Mouse (Mus musculus): Measurements from ENCODE around the gene Bmpr2. TPM values are rescaled to one million over a fixed set of nuclear protein-coding genes. Genes with fewer than 3 reads are reported as not detected.

The Bmpr2 gene
- total RNA-seq, 2 experiments from 2014 or later, result 96.2 to 101 TPM

DNA sequence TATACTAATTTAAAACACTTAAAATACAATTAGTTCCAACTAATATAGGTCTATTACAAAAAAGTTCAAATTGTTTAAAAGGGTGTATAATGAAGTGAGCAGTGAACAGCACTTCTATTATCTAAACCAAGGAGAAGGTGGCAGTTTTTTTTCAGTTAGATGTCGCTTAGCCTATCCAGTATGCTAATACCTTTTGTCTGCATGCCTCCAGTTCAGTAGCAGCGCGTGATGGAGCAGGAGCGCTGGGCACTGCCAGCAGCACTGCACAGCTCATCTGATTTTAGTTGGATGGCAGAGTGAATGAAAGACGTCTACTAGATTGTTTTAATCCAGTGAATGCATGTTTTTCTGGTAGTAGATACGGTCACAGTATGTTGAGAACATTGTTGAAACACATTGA is 25.8 kb downstream of the Bmpr2 start:
- intact Hi-C loops (cut with DNase I), result no loop called here
- no peak for DNase-seq (ENCODE audit: low spot score in 2 of 2)

DNA sequence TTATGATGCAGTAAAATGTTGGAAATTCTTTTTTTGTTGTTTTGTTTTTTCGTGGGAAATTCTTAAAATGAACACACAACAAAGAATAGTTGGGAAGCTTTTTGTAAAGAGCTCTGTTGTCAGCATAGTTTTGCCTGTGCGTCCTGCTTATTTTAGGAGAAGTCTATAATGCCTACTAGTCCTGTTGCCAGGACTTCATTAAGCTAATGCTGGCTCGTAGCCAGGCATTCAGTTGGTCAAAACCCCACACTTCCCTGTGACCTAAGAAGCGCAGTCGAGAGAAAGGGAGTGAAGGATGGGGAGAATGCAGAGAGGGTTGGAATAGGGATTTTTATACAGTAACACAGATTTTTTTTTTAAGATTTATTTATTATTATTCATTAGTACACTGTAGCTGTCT is 26.5 kb downstream of the Bmpr2 start:
- intact Hi-C loops (cut with DNase I), result no loop called here
- DNase-seq (ENCODE audit: low spot score in 2 of 2), result no peak

DNA sequence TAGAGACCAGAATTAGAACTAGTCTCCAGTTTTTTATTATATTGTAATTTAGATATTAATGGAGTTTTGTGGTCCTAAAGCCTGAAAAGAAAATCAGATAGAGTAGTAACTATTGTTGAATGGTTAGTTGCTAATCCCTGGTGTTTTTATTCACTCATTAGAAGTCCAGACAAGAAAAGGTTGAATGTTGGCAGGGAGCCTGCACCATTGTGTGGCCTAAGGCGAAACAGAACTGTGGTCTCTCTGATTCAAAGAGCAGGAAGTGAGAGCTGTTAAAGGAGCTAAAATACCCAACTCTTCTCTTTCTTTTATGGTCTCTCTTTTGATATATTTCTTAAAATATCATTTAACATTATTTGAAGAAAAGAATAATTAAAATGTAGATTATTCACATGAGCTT is 32.1 kb downstream of the Bmpr2 start:
- peak; percentile 20 to 50 for DNase-seq (ENCODE audit: low spot score in 2 of 2)

DNA sequence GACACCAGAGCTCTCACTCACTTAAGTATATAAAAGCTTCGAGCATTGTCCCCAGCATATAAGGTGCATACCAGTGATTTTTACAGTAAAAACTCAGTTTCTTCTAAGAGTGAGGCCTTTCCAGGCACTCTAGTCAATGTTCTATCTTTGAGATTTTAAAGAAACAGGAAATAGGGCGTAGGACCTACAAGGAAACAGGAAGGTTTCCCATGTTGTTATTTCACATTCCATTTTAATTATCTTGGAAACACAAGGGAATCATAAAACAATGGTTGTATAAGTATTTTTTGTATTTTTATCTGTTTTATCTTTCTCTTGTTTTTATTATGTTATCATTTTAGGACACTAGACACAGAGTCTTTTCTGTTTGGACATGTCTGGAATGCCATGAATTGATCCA is 34.7 kb downstream of the Bmpr2 start:
- intact Hi-C loops (cut with DNase I), result no loop called here
- no peak for DNase-seq (ENCODE audit: low spot score in 2 of 2)

More for the DNA sequence above, 32.1 kb downstream of the Bmpr2 start:
- intact Hi-C loops (cut with DNase I), result no loop called here

DNA sequence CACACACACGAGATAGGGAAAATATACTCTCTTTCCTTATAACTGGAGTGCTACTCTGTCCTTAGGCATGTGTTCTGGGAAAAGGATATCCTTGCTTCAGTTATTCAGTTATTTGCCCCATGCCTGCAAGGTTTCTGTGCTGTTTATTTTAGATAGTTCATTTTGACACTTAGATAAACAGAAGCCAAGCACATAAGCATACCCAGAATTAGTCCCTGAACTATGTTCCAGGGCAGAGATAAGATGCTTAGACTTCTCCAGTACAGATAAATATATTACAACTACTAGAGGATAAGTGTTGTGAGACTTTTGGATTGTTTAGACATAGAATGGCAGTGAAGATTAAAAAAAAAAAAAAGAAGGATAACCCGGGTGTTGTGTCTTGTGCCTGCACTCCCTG is 41.2 kb downstream of the Bmpr2 start:
- intact Hi-C loops (cut with DNase I), result no loop called here
- DNase-seq (ENCODE audit: low spot score in 2 of 2), result no peak

DNA sequence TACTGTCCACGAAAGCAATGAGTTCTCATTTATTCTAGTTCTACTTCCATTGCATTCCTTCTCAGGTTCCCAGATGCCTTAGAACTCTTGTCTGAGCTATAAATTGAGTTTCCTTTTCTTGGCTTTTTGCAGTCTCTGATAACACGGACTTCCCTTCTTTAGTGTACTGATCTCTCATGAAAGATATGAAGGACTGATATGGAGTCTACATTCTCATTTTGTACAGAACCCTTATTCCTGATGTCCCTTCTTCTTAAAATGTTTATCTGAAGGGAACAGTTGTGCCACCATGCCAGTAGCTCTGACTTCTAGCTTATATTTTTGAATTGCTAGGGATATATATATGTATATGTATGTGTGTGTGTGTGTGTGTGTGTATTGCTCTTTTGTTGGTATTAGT is 46.7 kb downstream of the Bmpr2 start:
- intact Hi-C loops (cut with DNase I), result no loop called here
- no peak for DNase-seq (ENCODE audit: low spot score in 2 of 2)

DNA sequence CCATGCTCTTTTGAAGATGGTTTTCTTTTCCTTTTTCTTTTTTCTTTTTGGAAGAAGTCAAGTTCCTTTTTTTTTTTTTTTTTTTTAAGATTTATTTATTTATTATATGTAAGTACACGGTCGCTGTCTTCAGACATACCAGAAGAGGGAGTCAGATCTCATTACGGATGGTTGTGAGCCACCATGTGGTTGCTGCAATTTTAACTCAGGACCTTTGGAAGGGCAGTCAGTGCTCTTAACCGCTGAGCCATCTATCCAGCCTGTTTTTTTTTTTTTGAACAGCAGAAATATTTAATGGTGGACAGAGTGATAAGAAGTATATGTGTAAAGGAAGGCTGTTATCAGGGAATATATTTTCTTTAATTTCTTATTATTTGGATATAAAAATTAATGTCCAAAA is 49.6 kb downstream of the Bmpr2 start:
- DNase-seq (ENCODE audit: low spot score in 2 of 2), result no peak
- intact Hi-C loops (cut with DNase I), result no loop called here

DNA sequence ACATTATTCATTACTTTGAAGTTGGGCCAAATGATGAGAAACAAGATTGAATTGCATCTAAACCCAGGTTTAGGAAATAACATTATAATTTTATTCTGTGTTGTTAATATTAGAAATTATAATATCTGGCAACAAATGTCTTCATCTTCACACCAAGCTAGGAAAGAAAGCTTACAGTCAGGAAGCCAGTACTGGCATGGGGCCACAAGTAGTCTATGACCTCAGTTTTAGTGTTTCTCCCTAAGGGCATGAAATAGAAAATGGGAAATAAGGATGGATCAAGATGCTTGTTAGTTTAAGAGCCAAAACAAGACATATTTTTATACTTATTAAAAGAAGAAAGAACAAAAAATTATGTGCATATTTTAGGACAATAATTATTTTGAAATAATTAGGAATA is 62.2 kb downstream of the Bmpr2 start:
- no peak for DNase-seq (ENCODE audit: low spot score in 2 of 2)
- intact Hi-C loops (cut with DNase I), result loop anchor here (5.0 kb wide), 1 partner anchor 63 kb away; the partner anchor contains the start of gene Bmpr2

DNA sequence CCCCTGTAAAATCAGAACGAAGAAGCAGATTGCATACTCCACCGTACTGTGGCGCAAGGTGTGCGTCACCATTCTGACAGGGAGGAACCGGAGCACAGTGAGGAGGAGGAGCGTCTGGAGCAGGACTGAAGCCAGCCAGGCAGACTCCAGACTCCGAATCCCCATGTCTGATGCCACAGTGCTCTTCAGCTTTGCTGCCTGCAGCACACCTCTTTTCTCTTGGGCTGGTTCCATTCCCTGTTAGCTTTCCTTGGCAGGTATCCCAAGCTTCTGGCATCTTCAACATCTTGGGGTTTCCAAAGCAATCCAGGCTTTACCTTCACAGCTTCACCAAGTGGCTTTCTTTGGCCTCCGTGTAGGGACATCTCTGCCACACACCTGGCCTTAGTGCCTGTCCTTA is 63.4 kb downstream of the Bmpr2 start:
- intact Hi-C loops (cut with DNase I), result loop anchor here (5.0 kb wide), 1 partner anchor 64 kb away; the partner anchor contains the start of gene Bmpr2
- peak; percentile 23 to 82 for DNase-seq (ENCODE audit: low spot score in 2 of 2)

DNA sequence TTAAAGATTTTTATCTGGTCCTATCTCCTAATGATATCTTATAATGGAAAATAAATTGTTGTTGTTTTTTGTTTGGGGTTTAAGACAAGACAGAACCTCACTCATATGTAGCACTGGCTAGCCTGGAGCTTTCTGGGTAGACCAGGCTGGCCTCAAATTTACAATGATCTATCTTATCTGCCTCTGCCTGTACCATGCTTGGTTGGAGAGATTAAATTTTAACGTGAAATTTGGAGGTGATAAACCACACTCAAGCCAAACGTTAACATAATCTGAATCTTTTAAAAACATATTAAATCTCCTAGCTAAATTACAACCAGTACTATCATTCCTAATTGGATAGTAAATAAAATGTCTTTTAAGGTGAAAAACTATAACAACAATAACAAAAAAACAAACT is 66.2 kb downstream of the Bmpr2 start:
- no peak for DNase-seq (ENCODE audit: low spot score in 2 of 2)
- intact Hi-C loops (cut with DNase I), result loop anchor here (5.0 kb wide), 1 partner anchor 67 kb away; the partner anchor contains the start of gene Bmpr2

DNA sequence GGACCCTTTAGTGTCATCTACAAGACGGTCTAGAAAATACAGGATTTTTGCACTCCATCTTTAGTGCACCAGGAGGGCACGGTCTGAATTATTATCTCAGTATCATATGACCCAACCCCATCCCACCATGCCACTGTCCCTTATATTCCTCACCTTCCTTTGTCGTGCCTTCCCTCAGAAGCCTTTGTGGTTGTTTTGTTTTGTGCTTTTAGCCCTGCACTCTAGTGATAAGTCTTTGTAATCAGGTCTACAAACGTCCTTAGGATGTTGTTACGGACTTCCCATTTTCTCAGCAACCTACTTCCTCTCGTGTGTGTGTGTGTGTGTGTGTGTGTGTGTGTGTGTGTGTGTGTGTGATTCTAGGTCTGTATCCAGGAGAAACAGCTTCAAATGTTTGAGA is 67.0 kb downstream of the Bmpr2 start:
- DNase-seq (ENCODE audit: low spot score in 2 of 2), result no peak
- intact Hi-C loops (cut with DNase I), result no loop called here

DNA sequence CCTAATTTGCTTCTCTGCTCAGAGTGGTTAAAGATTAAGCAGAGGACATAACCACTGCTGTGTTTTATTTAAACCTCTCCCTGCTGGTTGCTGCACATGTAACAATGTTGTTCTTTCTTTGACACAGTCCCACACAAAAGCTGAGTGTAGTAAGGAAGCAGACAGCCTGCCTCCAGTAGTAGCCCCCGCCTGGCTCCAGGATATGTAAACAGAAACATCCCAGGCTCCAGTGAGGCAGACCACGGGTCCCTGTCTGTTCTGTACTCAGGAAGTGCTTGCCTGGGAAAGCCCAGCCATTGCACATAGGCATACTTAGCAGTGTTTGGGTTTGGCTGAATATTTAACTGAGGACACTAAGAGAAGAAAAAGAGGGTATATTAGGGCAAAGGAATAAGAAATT is 70.5 kb downstream of the Bmpr2 start:
- intact Hi-C loops (cut with DNase I), result no loop called here

DNA sequence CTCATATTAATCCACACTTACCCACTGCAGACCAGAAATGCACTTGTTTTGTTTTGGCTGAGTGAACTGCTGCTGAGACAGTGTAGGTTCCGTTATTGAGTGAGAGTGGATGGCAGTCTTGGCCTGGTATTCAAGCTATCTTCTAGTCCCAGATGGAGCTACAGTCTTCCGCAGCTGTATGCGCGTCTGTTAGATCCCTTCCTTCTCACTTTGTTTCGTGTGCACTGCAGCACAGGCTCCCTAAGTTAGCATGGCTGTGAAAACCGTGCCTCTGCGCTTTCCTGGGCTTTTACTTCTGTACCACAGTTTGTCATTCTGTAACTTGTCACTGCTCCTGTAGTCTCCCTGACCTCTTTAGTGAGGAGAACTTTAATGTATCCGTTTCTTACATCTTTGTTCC is 85.1 kb downstream of the Bmpr2 start:
- intact Hi-C loops (cut with DNase I), result loop anchor here (10.0 kb wide), 1 partner anchor 154 kb away; no protein-coding TSS in a partner anchor
- peak; percentile 10 to 18 for DNase-seq (ENCODE audit: low spot score in 2 of 2)

More for the DNA sequence above, 70.5 kb downstream of the Bmpr2 start:
- DNase-seq (ENCODE audit: low spot score in 2 of 2), result peak; percentile 21 to 64

DNA sequence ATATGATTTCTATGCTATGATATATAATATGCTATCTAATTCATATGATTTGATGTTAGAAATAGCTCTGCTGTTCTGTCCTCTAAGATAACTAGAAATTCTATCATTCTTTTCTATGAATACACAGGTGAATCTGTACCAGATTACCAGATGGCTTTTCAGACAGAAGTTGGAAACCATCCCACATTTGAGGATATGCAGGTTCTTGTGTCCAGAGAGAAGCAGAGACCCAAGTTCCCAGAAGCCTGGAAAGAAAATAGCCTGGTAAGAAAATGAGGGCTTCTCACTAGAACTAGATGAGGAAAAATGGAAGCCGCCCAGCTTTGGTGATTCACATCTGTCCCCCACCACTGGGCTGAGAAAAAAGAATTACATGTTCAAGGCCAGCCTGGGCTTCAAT is 95.8 kb downstream of the Bmpr2 start:
- intact Hi-C loops (cut with DNase I), result no loop called here
- no peak for DNase-seq (ENCODE audit: low spot score in 2 of 2)

DNA sequence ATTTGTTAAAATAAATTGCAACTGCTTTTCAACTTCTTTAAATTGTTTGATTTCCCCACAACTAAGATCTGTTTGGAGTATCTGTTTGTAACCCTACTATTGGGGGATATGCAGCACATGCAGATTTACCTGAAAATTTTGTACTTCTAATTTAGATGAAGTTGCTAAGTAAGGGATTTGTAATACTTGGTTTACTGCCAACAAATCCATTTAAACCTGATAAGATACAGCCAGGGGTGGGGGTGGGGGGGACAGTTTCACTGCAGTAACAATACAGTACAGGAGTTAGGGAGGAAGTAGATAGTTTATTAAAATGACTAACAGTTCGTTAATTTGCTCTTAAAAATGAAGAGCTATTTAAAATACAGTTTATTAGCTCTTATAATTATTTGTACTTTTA is 98.9 kb downstream of the Bmpr2 start:
- intact Hi-C loops (cut with DNase I), result no loop called here
- no peak for DNase-seq (ENCODE audit: low spot score in 2 of 2)

DNA sequence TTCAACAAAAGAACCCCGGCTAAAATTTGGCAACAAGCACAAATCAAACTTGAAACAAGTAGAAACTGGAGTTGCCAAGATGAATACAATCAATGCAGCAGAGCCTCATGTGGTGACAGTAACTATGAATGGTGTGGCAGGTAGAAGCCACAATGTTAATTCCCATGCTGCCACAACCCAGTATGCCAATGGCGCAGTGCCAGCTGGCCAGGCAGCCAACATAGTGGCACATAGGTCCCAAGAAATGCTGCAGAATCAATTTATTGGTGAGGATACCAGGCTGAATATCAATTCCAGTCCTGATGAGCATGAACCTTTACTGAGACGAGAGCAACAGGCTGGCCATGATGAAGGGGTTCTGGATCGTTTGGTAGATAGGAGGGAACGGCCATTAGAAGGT is 104.8 kb downstream of the Bmpr2 start:
- intact Hi-C loops (cut with DNase I), result no loop called here
- no peak for DNase-seq (ENCODE audit: low spot score in 2 of 2)

DNA sequence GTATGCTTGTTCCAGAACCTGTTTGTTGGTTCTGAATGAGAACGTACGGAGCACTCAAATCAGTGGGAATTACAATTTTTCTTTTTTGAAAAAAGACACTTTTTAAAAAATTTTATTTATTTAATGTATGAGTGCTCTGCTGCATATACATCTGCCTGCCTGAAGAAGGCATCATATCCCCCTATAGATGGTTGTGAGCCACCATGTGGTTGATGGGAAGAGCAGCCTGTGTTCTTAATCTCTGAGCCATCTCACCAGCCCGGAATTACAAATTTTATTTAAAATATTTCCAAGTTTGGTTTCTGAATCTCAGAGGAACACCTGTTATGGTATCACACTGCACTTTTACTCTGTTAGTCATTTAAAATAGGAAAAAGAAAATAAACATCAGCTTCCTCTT is 110.8 kb downstream of the Bmpr2 start:
- no peak for DNase-seq (ENCODE audit: low spot score in 2 of 2)
- intact Hi-C loops (cut with DNase I), result loop anchor here (10.0 kb wide), 1 partner anchor 109 kb away; the partner anchor contains the start of gene Bmpr2

DNA sequence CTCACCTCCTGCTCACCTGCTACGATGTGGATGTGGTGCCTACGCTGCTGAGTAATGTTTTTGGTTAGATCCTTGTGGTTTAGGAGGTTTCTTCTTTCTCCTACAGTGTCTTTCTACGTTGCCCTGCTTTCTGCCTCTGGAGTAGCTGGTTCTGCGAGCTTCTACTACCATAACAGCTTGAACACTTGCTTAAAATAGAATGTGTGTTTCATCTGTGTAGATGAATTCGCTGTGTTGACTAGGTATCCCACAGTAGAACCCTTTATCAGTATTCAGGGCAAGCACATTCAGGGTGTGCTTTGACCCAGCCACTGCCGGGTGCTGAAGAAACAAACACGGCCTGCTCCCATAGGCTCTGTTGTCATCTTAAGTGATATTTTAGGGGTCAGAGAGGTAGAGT is 114.9 kb downstream of the Bmpr2 start:
- DNase-seq (ENCODE audit: low spot score in 2 of 2), result peak in 1 of 2 experiments; percentile 13
- intact Hi-C loops (cut with DNase I), result loop anchor here (10.0 kb wide), 1 partner anchor 113 kb away; the partner anchor contains the start of gene Bmpr2

DNA sequence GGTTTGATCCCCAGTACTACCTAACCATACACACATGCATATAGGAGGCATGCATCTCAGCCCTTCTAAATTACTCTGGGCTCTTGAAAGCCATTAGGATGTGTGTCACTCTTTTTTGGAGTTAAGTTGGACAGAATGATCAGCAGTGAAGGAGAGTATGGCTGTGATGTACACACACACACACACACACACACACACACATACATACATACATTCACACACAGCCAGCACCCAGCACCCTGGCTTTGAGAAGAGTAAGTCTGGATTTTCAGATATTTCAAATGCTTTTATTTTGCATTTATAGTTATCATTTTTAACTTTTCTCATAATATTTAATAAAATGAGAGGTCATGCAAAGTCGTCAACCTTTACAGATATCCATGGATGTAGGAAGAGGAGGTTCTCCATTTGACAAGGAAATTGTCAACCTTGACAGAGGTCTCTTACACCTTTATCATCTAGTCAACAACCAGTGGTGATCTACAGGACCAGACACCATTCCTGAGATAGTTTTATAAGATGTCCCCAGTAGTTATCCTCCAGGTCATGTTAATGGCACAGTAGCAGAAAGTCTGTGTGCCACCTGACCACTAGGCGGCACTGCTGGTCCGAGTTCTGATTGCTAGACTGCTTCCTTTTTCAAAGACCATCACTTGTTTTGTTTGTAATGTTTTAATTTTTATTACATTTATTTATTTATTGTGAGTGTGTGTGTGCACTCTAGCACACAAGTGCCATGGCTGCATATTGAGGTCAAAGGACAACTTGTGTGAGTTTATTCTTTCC is 120.3 kb downstream of the Bmpr2 start:
- intact Hi-C loops (cut with DNase I), result loop anchor here (1.0 to 10.0 kb wide), 3 partner anchors 86 to 211 kb away; partner anchors contain the start of genes Carf and Wdr12
- DNase-seq (ENCODE audit: low spot score in 2 of 2), result peak; percentile 71 to 73

DNA sequence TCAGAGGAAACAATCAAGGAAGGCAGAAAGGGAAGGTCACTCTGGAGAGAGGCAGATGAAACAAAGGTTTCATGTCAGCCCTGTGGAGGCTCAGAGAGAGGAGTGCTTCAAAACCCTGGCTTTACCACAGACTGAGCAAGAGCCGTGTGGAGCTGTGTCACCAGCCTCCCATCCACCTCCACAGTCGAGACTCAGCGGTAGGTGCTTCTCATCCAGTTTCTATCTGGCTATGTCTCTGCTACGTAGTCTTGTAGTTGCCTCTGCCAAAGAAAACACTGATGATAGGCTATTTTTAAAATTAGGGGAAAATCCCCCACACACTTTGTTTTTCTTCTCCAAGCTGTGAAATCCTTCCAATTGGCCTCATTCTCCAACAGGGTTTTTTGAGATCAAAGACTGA is 123.7 kb downstream of the Bmpr2 start:
- intact Hi-C loops (cut with DNase I), result loop anchor here (10.0 kb wide), 1 partner anchor 208 kb away; the partner anchor contains the start of genes Carf and Wdr12
- DNase-seq (ENCODE audit: low spot score in 2 of 2), result peak in 1 of 2 experiments; percentile 50

DNA sequence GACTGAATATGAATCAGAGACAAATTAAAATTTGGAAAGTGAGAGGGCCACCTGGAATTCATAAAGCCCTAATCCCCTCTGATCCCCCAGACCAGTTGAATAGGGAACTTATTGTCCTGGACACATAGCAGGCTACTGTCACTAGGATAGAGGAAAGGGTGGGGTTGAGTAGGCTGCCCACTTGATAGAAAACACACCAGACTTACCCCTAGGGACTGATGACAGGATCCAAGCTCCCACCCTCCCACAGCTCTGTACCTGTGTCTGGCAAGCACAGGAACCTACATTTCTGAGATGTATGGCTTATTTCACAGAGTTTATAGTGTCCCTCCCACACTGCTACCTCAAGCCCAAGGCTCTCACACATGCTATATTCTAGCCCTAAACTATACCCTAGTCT is 124.8 kb downstream of the Bmpr2 start:
- DNase-seq (ENCODE audit: low spot score in 2 of 2), result no peak
- intact Hi-C loops (cut with DNase I), result loop anchor here (10.0 kb wide), 1 partner anchor 207 kb away; the partner anchor contains the start of genes Carf and Wdr12
